Mouse (Mus musculus) left cerebral cortex, adult 2 months (tissue): ENCODE results near the gene Pde2a. TPM values are rescaled to one million over a fixed set of nuclear protein-coding genes. Genes with fewer than 3 reads are reported as not detected.

Source experiments
- DNase-seq, 2 experiments: peaks; one replicate each; pipeline ENCODE4 v3.0.0; 2021 to 2022; ENCODE audit warnings: low spot score in 2 of 2, mixed read lengths in 1 of 2; ENCODE audit errors: extremely low spot score in 1 of 2
- H3K27ac ChIP-seq: fragments of 200-600 bp; 2 replicates; pipeline ENCODE4 v1.8.1; 2022
- H3K4me3 ChIP-seq: fragments of 200-600 bp; 2 replicates; pipeline ENCODE4 v1.8.1; 2022
- CTCF ChIP-seq: fragments of 200-600 bp; IDR thresholded peaks from 2 replicates; pipeline ENCODE4 v1.8.1; 2022; ENCODE audit warnings: antibody characterized with exemption, mild to moderate bottlenecking, moderate library complexity
- intact Hi-C: fragments of 180-260 bp; cut with DNase I; formaldehyde crosslinking; loops from one replicate; pipeline ENCODE4 v1.15.1; 2025
- long read RNA-seq, 2 experiments: library from polyadenylated mRNA; stranded (forward); transcript quantifications; one replicate each; pipeline ENCODE4 v2.0.0; 2021; ENCODE audit warnings: borderline mapping rate in 2 of 2
- total RNA-seq, 2 experiments: library from RNA; stranded (reverse); gene quantifications; 2 replicates each; pipeline ENCODE4 v1.2.3; 2021

Pde2a gene
- 100 to 1,000 TPM; 372 to 375 TPM for total RNA-seq
- long read RNA-seq, experiment 1, full-length matches to known transcripts: 470 of 620 reads
- long read RNA-seq, experiment 1, partial matches to known transcripts: 67 of 620 reads
- long read RNA-seq, experiment 1, other reads (novel, unspliced or antisense): 83 of 620 reads
- long read RNA-seq, experiment 2, full-length matches to known transcripts: 332 of 597 reads
- long read RNA-seq, experiment 2, partial matches to known transcripts: 208 of 597 reads
- long read RNA-seq, experiment 2, other reads (novel, unspliced or antisense): 57 of 597 reads

- intact Hi-C loops: no loop called here
- Histone ChIP-seq H3K4me3 (peak within 1 kb of the TSS; percentile 68), H3K27ac (peak within 1 kb of the TSS; percentile 94)
- TF ChIP-seq CTCF: no peak
- peak; percentile 80 for DNase-seq
Measured at GRCm38 (mm10) chr7:101421529-101421928, at the start of gene Pde2a. Gene Pde2a (plus strand): TSS chr7:101421691.

GRCm38 (mm10) chr7:101373082-101373481 is 48.4 kb upstream of the Pde2a start:
- intact Hi-C loops: loop anchor here (10.0 kb wide), 1 partner anchor 468 kb away; no protein-coding TSS in a partner anchor
- no peak for TF ChIP-seq CTCF
- Histone ChIP-seq H3K4me3 (no peak overlapping the region), H3K27ac (no peak overlapping the region)
- DNase-seq: no peak

GRCm38 (mm10) chr7:101374155-101374554 is 47.3 kb upstream of the Pde2a start:
- H3K27ac ChIP-seq: no peak overlapping the region
- peak; percentile 69 for TF ChIP-seq CTCF
- intact Hi-C loops: loop anchor here (1.0 to 10.0 kb wide), 3 partner anchors 64 to 469 kb away; no protein-coding TSS in a partner anchor
- DNase-seq: peak in 1 of 2 experiments; percentile 44
- no peak overlapping the region for H3K4me3 ChIP-seq

DNA sequence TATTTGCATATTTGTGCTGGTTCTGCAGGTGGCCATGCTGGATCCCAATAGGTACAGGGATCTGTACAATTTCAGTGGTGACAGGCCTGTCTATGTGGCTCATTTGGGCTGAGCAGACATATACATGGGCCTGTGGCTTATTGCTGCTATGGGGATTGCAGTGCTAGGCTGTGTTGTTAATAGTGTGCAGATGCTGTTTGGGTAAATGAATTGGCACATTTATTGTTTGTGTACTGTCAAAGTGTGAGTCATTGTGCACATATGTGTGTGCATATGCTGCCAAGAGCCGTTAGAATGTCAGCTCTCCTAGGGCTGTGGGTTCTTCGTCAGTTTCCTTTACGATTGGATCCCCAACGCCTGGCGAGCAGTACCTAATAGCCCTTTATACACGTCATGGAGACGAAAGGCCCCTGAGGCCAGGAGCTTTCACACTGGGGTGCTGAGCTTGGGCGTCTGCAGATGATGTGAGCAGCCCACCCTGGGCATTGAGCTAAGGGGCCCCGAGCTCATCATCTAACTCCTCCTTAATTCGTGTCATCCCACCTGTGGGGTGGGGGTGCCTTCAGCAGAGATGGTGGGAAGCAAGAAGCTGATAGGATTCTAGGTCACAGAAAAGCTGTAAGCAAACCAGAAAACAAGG is 44.7 kb upstream of the Pde2a start:
- H3K27ac ChIP-seq: no peak overlapping the region
- TF ChIP-seq CTCF: no peak
- intact Hi-C loops: loop anchor here (10.0 kb wide), 1 partner anchor 472 kb away; no protein-coding TSS in a partner anchor
- DNase-seq: no peak
- H3K4me3 ChIP-seq: no peak overlapping the region

- no peak overlapping the region for H3K4me3 ChIP-seq
- TF ChIP-seq CTCF: no peak
- no peak overlapping the region; the same call in 1 of the 2 replicates for H3K27ac ChIP-seq
- intact Hi-C loops: loop anchor here (10.0 kb wide), 1 partner anchor 473 kb away; no protein-coding TSS in a partner anchor
- no peak for DNase-seq
Measured at GRCm38 (mm10) chr7:101377741-101378262, 43.7 kb upstream of the Pde2a start.

DNA sequence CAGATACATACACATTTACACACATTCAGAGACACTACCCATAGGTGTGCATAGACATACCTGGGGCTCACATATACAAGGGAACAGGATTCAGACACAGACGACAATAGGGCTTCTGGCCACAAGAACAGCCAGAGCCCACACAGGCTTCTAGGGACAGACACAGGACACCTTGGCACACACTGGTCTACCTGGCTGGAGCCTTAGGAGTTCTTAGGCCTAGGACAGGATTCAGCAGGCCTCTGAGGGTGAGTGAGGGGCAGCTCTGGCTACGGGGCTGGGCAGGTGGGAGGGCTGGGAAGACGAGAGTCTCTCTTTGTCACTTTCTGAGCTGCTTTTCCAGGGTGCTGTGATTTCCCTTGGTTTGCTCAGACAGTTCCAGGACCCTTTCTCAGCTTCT is 43.2 kb upstream of the Pde2a start:
- H3K27ac ChIP-seq: peak overlapping the region; percentile 26; the same call in 1 of the 2 replicates
- intact Hi-C loops: loop anchor here (10.0 kb wide), 1 partner anchor 473 kb away; no protein-coding TSS in a partner anchor
- TF ChIP-seq CTCF: no peak
- DNase-seq: no peak
- H3K4me3 ChIP-seq: no peak overlapping the region

DNA sequence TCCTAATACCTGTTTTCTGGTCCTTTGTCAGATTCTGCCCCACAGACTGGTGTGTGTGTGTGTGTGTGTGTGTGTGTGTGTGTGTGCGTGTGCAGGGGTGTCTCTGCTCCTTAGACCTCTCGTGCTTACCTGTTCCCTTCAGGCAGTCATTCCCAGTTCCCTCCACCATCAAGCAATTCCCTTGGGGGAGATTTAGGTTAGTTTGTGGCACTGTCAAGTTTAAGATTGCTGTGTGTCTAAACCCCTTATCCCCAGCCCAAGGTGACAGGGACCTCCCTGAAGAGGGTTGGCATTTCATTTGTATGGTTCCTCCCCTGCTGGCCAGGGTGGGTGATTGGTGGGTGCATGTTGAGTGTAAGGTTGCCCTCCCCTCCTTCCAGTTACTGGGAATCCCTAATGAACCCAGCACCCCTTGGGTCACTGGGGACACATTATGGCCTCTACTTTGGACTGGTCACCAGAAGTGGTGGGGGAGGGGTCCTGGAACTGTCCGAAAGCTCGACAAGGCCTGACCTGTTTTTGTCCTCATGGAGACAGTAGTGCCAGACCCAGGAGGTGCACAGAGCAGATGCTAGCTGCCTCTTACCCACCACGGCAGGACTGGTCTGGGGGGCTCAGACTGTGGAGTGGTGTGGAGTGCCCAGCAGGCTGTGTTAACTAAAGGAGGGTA is 42.6 kb upstream of the Pde2a start:
- H3K4me3 ChIP-seq: no peak overlapping the region
- no peak overlapping the region for H3K27ac ChIP-seq
- intact Hi-C loops: loop anchor here (10.0 kb wide), 1 partner anchor 474 kb away; no protein-coding TSS in a partner anchor
- no peak for TF ChIP-seq CTCF
- DNase-seq: no peak

DNA sequence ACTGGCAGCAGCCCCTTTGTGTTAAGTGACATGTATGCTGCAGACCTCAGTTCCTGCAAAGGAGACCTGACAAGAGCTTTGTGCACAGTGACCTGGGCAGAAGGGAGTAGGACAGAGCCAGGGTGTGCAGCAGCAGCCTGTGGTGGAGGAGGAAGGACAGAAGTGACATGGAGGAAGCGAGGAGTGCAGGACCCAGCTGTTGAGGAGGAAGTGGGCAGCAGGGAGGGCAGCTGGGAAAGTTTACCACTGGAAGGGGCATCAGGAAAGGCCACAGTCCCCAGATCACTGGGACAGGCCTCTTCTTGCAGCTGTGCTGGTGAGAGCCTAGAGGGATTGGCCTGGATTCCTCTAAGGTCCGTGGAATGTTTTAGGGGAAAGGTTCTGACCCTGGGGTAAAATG is 41.8 kb upstream of the Pde2a start:
- Histone ChIP-seq H3K4me3 (no peak overlapping the region), H3K27ac (no peak overlapping the region)
- no peak for DNase-seq
- TF ChIP-seq CTCF: no peak
- intact Hi-C loops: loop anchor here (10.0 kb wide), 1 partner anchor 475 kb away; no protein-coding TSS in a partner anchor

DNA sequence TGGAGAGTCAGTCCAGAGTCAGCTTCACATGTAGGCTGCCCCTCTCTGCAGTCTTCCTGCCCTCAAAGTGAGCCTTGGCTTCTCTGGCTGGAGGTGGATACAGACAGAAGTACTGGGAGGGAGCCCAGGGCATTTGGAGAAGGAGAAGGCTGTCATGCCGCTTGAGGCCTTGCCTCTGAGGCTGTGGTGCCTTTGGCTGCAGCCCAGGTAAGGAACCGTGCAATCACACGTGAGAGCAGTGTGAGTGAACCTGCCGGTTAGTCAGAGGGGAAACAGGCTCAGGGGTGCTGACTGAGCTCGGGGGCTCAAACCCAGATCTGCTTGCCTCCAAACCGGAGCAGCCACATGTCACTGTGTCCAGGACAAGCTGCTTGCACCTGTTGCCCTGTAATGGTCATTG is 40.0 kb upstream of the Pde2a start:
- intact Hi-C loops: no loop called here
- H3K27ac ChIP-seq: no peak overlapping the region
- TF ChIP-seq CTCF: no peak
- H3K4me3 ChIP-seq: no peak overlapping the region
- no peak for DNase-seq

- intact Hi-C loops: no loop called here
- TF ChIP-seq CTCF: peak; percentile 17
- H3K27ac ChIP-seq: no peak overlapping the region
- no peak for DNase-seq
- no peak overlapping the region for H3K4me3 ChIP-seq
Measured at GRCm38 (mm10) chr7:101382378-101382777, 39.1 kb upstream of the Pde2a start.

DNA sequence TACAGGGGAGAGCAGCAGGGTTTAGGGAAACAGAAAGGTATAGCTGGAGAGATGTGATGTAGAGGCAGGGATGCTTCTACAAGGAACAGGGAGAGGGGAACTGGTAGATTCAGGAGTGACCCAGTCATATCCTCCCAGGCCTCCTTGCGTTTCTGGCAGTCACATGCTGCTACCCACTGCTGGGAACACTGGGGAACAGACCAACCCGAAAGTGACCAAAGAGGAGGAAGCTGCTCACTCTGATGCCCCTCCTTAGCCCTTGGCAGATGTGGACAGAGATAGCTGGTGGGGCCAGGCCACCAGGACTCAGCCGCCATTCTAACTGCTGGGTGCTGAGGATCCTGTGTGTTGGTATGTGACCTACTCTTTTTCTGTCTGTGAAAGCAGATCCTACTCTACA is 37.7 kb upstream of the Pde2a start:
- no peak overlapping the region for H3K27ac ChIP-seq
- intact Hi-C loops: no loop called here
- H3K4me3 ChIP-seq: no peak overlapping the region
- no peak for DNase-seq
- TF ChIP-seq CTCF: no peak

DNA sequence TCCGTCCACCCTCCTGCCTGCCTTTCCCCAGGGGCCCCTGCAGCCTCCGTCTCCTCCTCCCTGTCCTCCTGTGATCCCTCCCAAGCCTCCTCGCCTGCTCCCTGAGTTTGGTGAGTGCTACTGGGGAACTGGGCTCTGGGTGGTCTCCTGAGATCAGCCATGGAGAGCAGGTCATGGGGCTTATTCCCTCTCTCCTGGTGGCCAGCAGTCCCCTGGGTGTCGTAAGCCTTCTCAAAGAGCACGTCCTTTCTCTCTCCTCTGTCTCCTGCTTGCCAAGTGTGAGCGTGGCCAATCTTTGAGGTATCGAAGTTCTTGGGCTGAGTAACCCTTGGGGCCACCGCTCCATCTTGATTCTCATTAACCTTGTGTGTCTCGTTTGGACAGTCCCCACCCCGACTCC is 36.6 kb upstream of the Pde2a start:
- TF ChIP-seq CTCF: no peak
- DNase-seq: no peak
- H3K27ac ChIP-seq: no peak overlapping the region
- intact Hi-C loops: no loop called here
- no peak overlapping the region for H3K4me3 ChIP-seq
